Mouse (Mus musculus): ENCODE measurements around the gene Tmem87b. TPM values are rescaled to one million over a fixed set of nuclear protein-coding genes. Genes with fewer than 3 reads are reported as not detected.

Tmem87b gene
- polyA plus RNA-seq, 1 experiment from 2014 or later = 32.9 TPM

DNA sequence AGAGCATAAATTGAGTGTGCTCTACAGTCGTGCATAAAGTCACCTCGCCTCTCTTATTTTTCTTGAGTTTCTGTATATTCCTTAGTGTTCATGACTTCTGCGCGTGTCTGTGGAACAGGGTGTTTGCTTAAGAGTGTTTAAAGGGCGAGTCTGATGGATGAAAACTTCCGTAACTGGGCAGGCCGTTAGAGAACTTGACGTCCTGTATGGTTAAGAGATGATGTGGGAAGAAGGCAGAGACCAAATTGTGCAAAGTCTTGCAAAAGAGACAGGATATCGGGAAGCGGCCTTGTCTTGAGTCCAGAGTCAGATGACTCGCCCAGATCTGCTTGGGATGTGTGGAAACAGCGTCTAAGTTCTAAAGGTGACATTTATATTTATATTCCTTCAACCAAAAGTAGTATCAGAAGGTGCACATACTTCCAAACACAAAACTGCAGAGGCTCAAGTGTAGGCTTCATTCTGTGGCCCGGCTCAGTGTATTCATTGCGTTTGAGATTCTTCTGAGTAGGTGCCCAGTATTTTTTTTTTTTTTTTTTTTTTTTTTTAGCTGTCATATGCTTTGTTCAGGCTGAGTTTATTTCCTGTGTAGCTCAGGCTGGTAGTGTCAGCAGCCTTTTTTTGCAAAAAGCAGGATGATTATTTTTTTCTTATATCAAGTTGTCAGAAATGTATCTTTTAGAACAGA, 1.2 kb downstream of the Tmem87b start:
- no peaks in the 10 kb centered on the region for H3K27me3 ChIP-seq
- peak overlapping the region; percentile 79 for H3K4me2 ChIP-seq
- no peaks in the 10 kb centered on the region for H3K9me3 ChIP-seq
- H3K9ac ChIP-seq (replicated peaks) = peak overlapping the region; percentile 75
- H3K27ac ChIP-seq = peak overlapping the region; percentile 91
- H3K4me1 ChIP-seq (replicated peaks) = peaks cover 6% of the 10 kb centered on the region; the same call in 1 of the 2 replicates
- H3K4me3 ChIP-seq (replicated peaks) = peak overlapping the region; percentile 87
- no peak for ATAC-seq (ENCODE audit: insufficient number of reproducible peaks, insufficient read depth, low FRiP score, low TSS enrichment, low read depth)
- H3K36me3 ChIP-seq = peaks cover 7% of the 10 kb centered on the region; the same call in 1 of the 2 replicates
- WGBS = 24% methylated on average over 14 of the region's 14 CpGs

- Histone ChIP-seq H3K4me1 (replicated peaks) (peaks cover 6% of the 10 kb centered on the region; the same call in 1 of the 2 replicates), H3K36me3 (peaks cover 16% of the 10 kb centered on the region; the same call in 1 of the 2 replicates), H3K9ac (replicated peaks) (no peak overlapping the region), H3K9me3 (no peaks in the 10 kb centered on the region), H3K4me3 (replicated peaks) (no peak overlapping the region), H3K4me2 (no peak overlapping the region), H3K27me3 (no peaks in the 10 kb centered on the region), H3K27ac (no peak overlapping the region)
- ATAC-seq (ENCODE audit: insufficient number of reproducible peaks, insufficient read depth, low FRiP score, low TSS enrichment, low read depth) = no peak
- WGBS = 71% methylated on average over 2 of the region's 2 CpGs
Observed at GRCm38 (mm10) chr2:128820631-128821030, 2.7 kb downstream of the Tmem87b start.

DNA sequence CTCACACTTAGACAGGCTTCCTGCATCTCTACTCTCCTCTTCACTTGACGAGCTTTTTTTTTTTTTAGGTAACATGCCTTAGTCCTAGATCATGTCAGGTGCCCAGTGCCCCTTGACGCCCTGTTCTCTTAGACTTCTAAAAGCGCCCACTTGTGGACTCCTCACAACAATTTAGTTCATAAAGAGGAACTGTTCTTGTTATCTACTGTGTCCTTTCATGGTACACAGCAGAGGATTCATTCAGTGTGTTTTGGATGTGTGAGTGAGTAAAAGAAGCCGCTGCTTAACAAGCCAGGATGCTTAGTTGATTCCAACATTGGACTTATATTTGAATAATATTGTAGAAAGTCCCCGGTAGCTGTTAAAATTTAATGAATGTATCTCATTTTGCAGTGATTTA, 6.0 kb downstream of the Tmem87b start:
- H3K9ac ChIP-seq (replicated peaks) = no peak overlapping the region
- ATAC-seq (ENCODE audit: insufficient number of reproducible peaks, insufficient read depth, low FRiP score, low TSS enrichment, low read depth) = no peak
- H3K9me3 ChIP-seq = no peaks in the 10 kb centered on the region
- WGBS = 93% methylated on average over 5 of the region's 5 CpGs
- no peak overlapping the region for H3K27ac ChIP-seq
- peaks cover 4% of the 10 kb centered on the region; the same call in 1 of the 2 replicates for H3K4me1 ChIP-seq (replicated peaks)
- no peaks in the 10 kb centered on the region for H3K27me3 ChIP-seq
- no peak overlapping the region for H3K4me3 ChIP-seq (replicated peaks)
- H3K4me2 ChIP-seq = no peak overlapping the region
- peaks cover 37% of the 10 kb centered on the region for H3K36me3 ChIP-seq

DNA sequence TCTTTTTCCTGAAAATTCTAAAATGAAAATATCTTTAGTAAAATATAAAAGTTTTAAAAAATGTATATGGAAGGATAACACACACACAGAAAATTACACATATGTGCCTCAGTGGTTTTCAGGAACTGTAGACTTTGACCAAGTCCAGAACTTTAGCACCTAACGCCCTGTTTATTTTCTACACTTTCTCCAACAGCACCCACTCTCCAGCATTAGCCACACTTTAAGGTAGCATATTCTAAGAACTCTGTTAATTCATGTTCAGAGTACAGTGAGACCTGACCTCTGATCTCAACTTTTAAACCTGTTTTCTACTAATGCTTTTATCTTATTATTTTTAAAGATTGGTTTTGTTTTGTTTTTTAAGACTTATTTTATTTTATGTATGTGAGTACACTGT, 9.9 kb downstream of the Tmem87b start:
- Histone ChIP-seq H3K9ac (replicated peaks) (no peak overlapping the region), H3K4me3 (replicated peaks) (no peak overlapping the region), H3K4me1 (replicated peaks) (no peaks in the 10 kb centered on the region), H3K4me2 (no peak overlapping the region), H3K36me3 (peaks cover 67% of the 10 kb centered on the region), H3K9me3 (no peaks in the 10 kb centered on the region), H3K27me3 (no peaks in the 10 kb centered on the region), H3K27ac (no peak overlapping the region)
- no peak for ATAC-seq (ENCODE audit: insufficient number of reproducible peaks, insufficient read depth, low FRiP score, low TSS enrichment, low read depth)
- WGBS = 88% methylated on average over 1 of the region's 1 CpGs

DNA sequence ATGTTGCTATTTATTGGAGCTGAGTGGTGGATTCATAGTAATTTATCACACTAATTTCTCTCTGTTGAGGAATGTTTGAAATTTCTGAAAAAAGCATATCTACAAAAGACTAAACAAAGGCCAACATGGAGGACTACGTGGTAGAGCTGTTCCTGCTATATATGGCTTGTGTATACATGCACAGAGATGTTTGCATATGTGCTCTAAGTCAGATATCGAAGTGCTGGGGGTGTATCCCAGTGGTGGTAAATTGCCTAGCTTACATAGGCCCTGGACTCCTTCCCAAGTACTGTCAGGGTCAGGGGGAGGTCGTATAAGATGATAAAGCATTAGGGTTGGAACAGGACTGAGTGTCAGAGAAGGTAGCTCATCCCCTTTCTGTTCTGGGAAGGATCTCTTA, 14.7 kb downstream of the Tmem87b start:
- Histone ChIP-seq H3K27ac (no peak overlapping the region), H3K36me3 (peaks cover 87% of the 10 kb centered on the region), H3K4me1 (replicated peaks) (no peaks in the 10 kb centered on the region), H3K4me2 (no peak overlapping the region), H3K9ac (replicated peaks) (no peak overlapping the region), H3K9me3 (no peaks in the 10 kb centered on the region), H3K27me3 (no peaks in the 10 kb centered on the region), H3K4me3 (replicated peaks) (no peak overlapping the region)
- 92% methylated on average over 3 of the region's 3 CpGs for WGBS
- no peak for ATAC-seq (ENCODE audit: insufficient number of reproducible peaks, insufficient read depth, low FRiP score, low TSS enrichment, low read depth)

DNA sequence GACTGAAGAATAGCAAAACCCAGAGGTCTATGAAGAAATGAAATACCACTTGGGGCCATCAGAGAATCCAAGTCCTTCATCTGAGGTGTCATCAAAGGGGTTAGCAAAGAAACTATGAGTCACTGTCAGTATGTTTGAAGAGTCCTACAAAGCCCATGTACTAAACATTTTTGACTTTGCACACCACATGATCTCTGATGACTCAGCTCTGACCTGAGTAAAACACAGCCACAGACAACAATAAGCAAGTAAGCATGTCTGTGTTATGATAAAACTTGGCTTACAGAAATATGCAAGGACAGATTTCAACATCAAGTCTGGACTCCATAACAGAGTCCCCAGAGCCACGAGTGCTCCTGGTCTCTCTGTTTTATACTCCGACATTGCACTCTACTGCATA, 15.1 kb downstream of the Tmem87b start:
- no peak overlapping the region for H3K9ac ChIP-seq (replicated peaks)
- H3K4me1 ChIP-seq (replicated peaks) = no peaks in the 10 kb centered on the region
- H3K4me2 ChIP-seq = no peak overlapping the region
- no peak for ATAC-seq (ENCODE audit: insufficient number of reproducible peaks, insufficient read depth, low FRiP score, low TSS enrichment, low read depth)
- no peaks in the 10 kb centered on the region for H3K9me3 ChIP-seq
- no peak overlapping the region for H3K27ac ChIP-seq
- H3K4me3 ChIP-seq (replicated peaks) = no peak overlapping the region
- no peaks in the 10 kb centered on the region for H3K27me3 ChIP-seq
- WGBS = 86% methylated on average over 2 of the region's 2 CpGs
- H3K36me3 ChIP-seq = peaks cover 88% of the 10 kb centered on the region

GRCm38 (mm10) chr2:128833435-128833834, 15.5 kb downstream of the Tmem87b start:
- Histone ChIP-seq H3K27ac (no peak overlapping the region), H3K4me2 (no peak overlapping the region), H3K4me3 (replicated peaks) (no peak overlapping the region), H3K9ac (replicated peaks) (no peak overlapping the region), H3K9me3 (no peaks in the 10 kb centered on the region), H3K27me3 (no peaks in the 10 kb centered on the region), H3K4me1 (replicated peaks) (no peaks in the 10 kb centered on the region), H3K36me3 (peaks cover 86% of the 10 kb centered on the region)
- 94% methylated on average over 2 of the region's 2 CpGs for WGBS
- no peak for ATAC-seq (ENCODE audit: insufficient number of reproducible peaks, insufficient read depth, low FRiP score, low TSS enrichment, low read depth)

GRCm38 (mm10) chr2:128837531-128837930, 19.6 kb downstream of the Tmem87b start:
- H3K27ac ChIP-seq = no peak overlapping the region
- WGBS = 92% methylated on average over 8 of the region's 8 CpGs
- H3K27me3 ChIP-seq = no peaks in the 10 kb centered on the region
- no peak overlapping the region for H3K4me3 ChIP-seq (replicated peaks)
- H3K4me1 ChIP-seq (replicated peaks) = no peaks in the 10 kb centered on the region
- no peaks in the 10 kb centered on the region for H3K9me3 ChIP-seq
- ATAC-seq (ENCODE audit: insufficient number of reproducible peaks, insufficient read depth, low FRiP score, low TSS enrichment, low read depth) = no peak
- H3K9ac ChIP-seq (replicated peaks) = no peak overlapping the region
- peaks cover 85% of the 10 kb centered on the region for H3K36me3 ChIP-seq
- H3K4me2 ChIP-seq = no peak overlapping the region

DNA sequence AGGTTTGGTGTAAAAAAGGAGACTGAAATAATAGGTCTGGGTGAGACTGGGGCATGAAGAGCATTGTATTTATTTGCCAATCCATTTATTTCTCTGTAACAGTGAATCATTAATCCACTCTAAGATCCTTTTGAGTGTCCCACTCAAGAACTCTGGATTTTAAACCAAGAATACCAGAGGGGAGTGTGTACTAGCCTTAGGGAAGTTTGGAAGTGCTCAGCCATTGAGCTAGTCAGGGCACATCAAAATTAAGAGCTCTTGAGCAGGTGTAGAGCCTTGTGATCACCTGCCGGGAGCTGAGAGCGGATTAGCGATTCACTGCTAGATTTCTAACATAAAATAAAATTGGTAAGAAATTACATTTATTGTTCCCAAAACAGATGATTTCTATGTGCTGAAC, 20.7 kb downstream of the Tmem87b start:
- Histone ChIP-seq H3K4me1 (replicated peaks) (no peaks in the 10 kb centered on the region), H3K4me2 (no peak overlapping the region), H3K9ac (replicated peaks) (no peak overlapping the region), H3K9me3 (no peaks in the 10 kb centered on the region), H3K27me3 (no peaks in the 10 kb centered on the region), H3K36me3 (peaks cover 85% of the 10 kb centered on the region), H3K4me3 (replicated peaks) (no peak overlapping the region), H3K27ac (no peak overlapping the region)
- no peak for ATAC-seq (ENCODE audit: insufficient number of reproducible peaks, insufficient read depth, low FRiP score, low TSS enrichment, low read depth)
- 91% methylated on average over 3 of the region's 3 CpGs for WGBS

GRCm38 (mm10) chr2:128839501-128839900, 21.6 kb downstream of the Tmem87b start:
- no peak overlapping the region for H3K4me2 ChIP-seq
- H3K4me1 ChIP-seq (replicated peaks) = no peaks in the 10 kb centered on the region
- no peaks in the 10 kb centered on the region for H3K27me3 ChIP-seq
- no peaks in the 10 kb centered on the region for H3K9me3 ChIP-seq
- 92% methylated on average over 2 of the region's 2 CpGs for WGBS
- no peak for ATAC-seq (ENCODE audit: insufficient number of reproducible peaks, insufficient read depth, low FRiP score, low TSS enrichment, low read depth)
- peaks cover 83% of the 10 kb centered on the region for H3K36me3 ChIP-seq
- no peak overlapping the region for H3K4me3 ChIP-seq (replicated peaks)
- H3K27ac ChIP-seq = no peak overlapping the region
- H3K9ac ChIP-seq (replicated peaks) = no peak overlapping the region

DNA sequence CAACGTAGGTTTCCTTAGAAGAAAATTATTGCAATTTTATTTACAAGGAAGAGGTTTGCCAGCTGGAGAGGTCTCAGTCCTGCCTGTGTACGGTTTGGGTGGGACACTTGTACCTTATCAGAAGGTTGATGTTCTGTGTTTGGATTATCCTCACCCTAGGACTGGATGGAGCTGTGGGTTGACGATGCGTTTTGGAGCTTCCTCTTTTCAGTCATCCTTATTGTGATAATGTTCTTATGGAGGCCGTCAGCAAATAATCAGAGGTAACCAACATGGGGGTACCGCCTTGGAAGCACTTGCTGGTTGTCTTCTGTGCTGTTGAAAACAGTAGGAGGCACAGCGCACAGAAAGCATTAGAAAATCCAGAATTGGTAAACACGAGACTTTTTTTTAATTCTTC, 24.5 kb downstream of the Tmem87b start:
- Histone ChIP-seq H3K27ac (no peak overlapping the region), H3K27me3 (no peaks in the 10 kb centered on the region), H3K4me2 (no peak overlapping the region), H3K4me3 (replicated peaks) (no peak overlapping the region), H3K36me3 (peaks cover 80% of the 10 kb centered on the region), H3K4me1 (replicated peaks) (no peaks in the 10 kb centered on the region), H3K9ac (replicated peaks) (no peak overlapping the region), H3K9me3 (no peaks in the 10 kb centered on the region)
- 91% methylated on average over 8 of the region's 8 CpGs for WGBS
- ATAC-seq (ENCODE audit: insufficient number of reproducible peaks, insufficient read depth, low FRiP score, low TSS enrichment, low read depth) = no peak

DNA sequence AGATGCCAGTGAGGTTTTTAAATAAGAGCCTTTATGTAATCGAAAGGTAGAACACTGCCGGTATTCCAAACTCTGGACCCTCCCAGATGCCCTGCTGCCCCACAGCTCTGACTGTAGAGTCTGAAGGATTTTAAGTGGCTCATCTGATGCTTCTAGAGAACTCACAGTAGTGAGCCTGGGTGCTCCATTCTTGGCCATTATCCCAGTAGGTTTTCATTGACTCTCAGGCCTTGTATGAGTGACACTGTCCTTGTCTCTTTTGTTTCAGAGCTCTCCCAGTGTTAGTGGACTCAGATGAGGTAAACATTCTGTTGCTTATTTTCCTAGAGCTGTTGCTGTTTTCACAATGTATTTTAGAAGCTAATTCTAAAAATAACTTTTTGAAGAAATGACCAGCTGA, 32.1 kb downstream of the Tmem87b start:
- H3K27me3 ChIP-seq = no peaks in the 10 kb centered on the region
- H3K4me3 ChIP-seq (replicated peaks) = no peak overlapping the region
- no peak overlapping the region for H3K27ac ChIP-seq
- no peak for ATAC-seq (ENCODE audit: insufficient number of reproducible peaks, insufficient read depth, low FRiP score, low TSS enrichment, low read depth)
- peaks cover 85% of the 10 kb centered on the region for H3K36me3 ChIP-seq
- no peak overlapping the region for H3K4me2 ChIP-seq
- H3K9ac ChIP-seq (replicated peaks) = no peak overlapping the region
- no peaks in the 10 kb centered on the region for H3K4me1 ChIP-seq (replicated peaks)
- WGBS = 96% methylated on average over 2 of the region's 2 CpGs
- no peaks in the 10 kb centered on the region for H3K9me3 ChIP-seq

All from limb, embryonic 12.5 days (tissue).